Mouse (Mus musculus) megakaryocyte, embryonic 14.5 days (primary cell): ENCODE data around the gene Theg.

Experiments
- FLI1 ChIP-seq: IDR thresholded peaks from 2 replicates; pipeline ENCODE4 v1.6.1; 2012; ENCODE audit warnings: low read length, inconsistent platforms, mixed read lengths
- GATA1 ChIP-seq: IDR thresholded peaks from 3 replicates; pipeline ENCODE4 v1.6.1; 2012; ENCODE audit warnings: mixed read lengths, low read length, inconsistent platforms, borderline replicate concordance

DNA sequence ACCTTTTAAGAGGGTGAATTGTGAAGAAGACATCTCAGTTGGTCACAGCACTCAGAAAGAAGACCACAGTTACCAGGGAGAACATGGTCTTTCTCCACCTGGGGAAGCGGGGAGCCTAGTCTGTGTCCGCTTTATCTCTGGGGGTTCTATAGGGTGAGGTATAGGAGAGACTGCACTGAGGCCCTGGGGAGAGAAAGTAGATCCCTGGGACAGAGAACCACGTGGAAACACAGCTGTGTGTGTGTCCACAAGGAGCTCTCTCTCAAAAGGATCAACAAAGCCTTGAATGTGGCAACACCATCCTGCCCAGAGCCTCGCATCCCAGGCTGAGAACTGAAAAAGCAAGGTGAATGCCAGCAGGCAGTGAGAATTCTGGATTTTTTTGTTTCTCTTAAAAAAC lies 9.8 kb downstream of the Theg start:
- no peak for TF ChIP-seq GATA1
- TF ChIP-seq FLI1 = no peak
